Mouse (Mus musculus) gastrocnemius, postnatal 36 days (tissue): Measurements from ENCODE around the gene Rab36. TPM values are rescaled to one million over a fixed set of nuclear protein-coding genes. Genes with fewer than 3 reads are reported as not detected.

ENCODE experiments used
- total RNA-seq, 2 experiments: library from RNA; stranded (reverse); gene quantifications; 2 replicates each; pipeline ENCODE4 v1.2.3; 2021

The Rab36 gene
- total RNA-seq, 2 experiments from 2014 or later = 0.27 to 0.51 TPM

Other genes with a start within 250 kb of the Rab36 start
- under 1 TPM; 0.23 to 0.32 TPM for gene Gnaz, start 69.9 kb upstream of the Rab36 start, total RNA-seq
- not detected for gene Rsph14, start 4.5 kb upstream of the Rab36 start, total RNA-seq
- gene Bcr, start 23.5 kb downstream of the Rab36 start, total RNA-seq = 1 to 10 TPM; 4.3 to 4.4 TPM
- 10 to 100 TPM; 32.1 to 34.9 TPM for gene Specc1l, start 175.0 kb downstream of the Rab36 start, total RNA-seq